Mouse (Mus musculus): ENCODE data around the gene Ephx3. TPM values are rescaled to one million over a fixed set of nuclear protein-coding genes. Genes with fewer than 3 reads are reported as not detected.

Ephx3 gene
- polyA plus RNA-seq, 1 experiment from 2014 or later: 0.10 TPM

DNA sequence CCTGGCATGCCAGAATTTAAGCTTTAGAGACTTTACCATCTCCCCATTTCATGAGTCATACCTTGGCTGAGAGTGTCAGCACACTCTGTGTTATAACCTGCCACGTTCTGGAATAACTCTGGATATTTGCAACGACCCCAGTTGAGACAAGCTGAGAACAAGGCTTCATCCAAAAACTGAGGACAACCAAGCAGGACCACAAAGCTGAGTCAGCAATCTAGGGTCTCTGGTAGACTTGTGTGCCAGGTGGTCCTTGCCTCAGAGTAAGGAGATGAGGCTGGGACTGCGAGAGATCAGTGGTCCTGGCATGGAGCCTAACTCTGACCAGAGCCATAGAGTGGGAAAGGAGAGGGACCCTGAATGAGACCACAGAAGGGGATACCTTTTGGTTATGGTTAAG, 13.6 kb upstream of the Ephx3 start:
- H3K27ac ChIP-seq: no peak overlapping the region
- H3K27me3 ChIP-seq: no peaks in the 10 kb centered on the region
- no peaks in the 10 kb centered on the region for H3K4me1 ChIP-seq (replicated peaks)
- H3K4me3 ChIP-seq: no peak overlapping the region
- no peak overlapping the region for H3K9ac ChIP-seq
- 95% methylated on average over 3 of the region's 3 CpGs for WGBS
- no peaks in the 10 kb centered on the region for H3K9me3 ChIP-seq
- no peak overlapping the region for H3K4me2 ChIP-seq
- ATAC-seq (ENCODE audit: low FRiP score): no peak
- peaks cover 97% of the 10 kb centered on the region for H3K36me3 ChIP-seq

DNA sequence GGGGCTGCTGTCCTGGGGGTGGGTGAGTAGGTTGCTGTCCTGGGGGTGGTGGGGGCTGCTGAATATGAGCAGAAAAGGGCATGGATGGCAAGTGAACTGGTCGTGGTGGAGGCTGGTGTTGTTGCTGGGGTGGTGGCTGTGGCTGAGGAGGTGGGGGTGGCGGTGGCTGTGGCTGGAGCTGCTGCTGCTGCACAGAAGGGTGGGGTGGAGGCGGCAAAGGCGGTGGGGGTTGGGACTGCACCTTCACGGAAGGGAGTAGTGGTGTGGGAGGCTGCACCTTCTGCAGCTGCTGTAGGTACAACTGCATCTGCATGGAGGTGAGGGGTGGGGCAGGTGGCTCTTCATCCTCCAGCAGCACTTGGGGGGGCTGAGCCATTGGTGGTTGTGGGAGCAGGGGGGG, 11.7 kb upstream of the Ephx3 start:
- Histone ChIP-seq H3K4me3 (no peak overlapping the region), H3K27me3 (no peaks in the 10 kb centered on the region), H3K36me3 (peaks cover 98% of the 10 kb centered on the region), H3K4me1 (replicated peaks) (no peaks in the 10 kb centered on the region), H3K9me3 (no peaks in the 10 kb centered on the region), H3K4me2 (no peak overlapping the region), H3K27ac (no peak overlapping the region), H3K9ac (no peak overlapping the region)
- 66% methylated on average over 4 of the region's 5 CpGs for WGBS
- no peak for ATAC-seq (ENCODE audit: low FRiP score)

DNA sequence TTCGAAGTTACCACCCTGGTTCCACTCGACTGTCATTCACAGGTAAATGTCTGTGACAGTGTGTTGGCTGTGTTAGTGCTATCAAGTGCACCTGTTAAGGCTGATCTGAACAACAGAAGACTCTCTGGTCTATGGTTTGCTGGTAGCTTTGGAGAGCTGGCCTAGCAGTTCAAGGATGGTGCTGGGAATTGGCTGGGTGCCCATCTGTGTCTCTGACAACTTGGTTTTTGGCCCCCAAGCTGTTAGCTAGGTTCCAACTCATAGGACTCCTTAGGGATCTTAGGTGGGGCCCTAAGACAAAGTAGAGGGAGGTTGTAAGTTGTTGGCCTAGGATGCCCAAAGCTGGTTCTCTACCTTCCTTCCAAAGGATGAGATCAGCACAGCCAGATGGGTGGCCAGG, 10.4 kb upstream of the Ephx3 start:
- no peak for ATAC-seq (ENCODE audit: low FRiP score)
- Histone ChIP-seq H3K27me3 (no peaks in the 10 kb centered on the region), H3K4me2 (no peak overlapping the region), H3K27ac (no peak overlapping the region), H3K9ac (no peak overlapping the region), H3K36me3 (peaks cover 97% of the 10 kb centered on the region), H3K4me1 (replicated peaks) (no peaks in the 10 kb centered on the region), H3K9me3 (no peaks in the 10 kb centered on the region), H3K4me3 (no peak overlapping the region)
- WGBS: 94% methylated on average over 2 of the region's 2 CpGs

DNA sequence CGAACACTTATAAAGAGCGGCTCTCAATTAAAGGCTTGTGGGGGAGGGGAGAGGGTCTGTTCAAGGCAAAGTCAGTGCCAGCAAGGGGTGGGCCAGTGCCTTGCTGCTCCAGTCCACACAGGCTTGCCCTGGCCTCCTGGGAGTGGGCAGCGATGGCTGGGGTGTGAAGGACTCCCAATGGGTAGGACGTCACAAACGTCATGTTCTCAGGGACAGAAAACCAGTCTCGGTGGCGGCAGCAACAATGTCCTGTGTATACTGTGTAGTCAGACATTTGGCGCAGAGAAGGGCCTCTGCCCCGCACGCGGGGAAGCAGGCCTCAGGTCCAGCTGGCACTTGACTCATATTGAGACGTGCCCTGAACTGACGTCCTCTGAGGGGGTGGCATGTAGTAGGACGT, 7.8 kb upstream of the Ephx3 start:
- 0 out of 2 replicates have a peak, but pooled peaks have one; percentile 33 for ATAC-seq (ENCODE audit: low FRiP score)
- H3K9ac ChIP-seq: no peak overlapping the region
- H3K4me1 ChIP-seq (replicated peaks): no peaks in the 10 kb centered on the region
- H3K36me3 ChIP-seq: peaks cover 71% of the 10 kb centered on the region
- no peaks in the 10 kb centered on the region for H3K9me3 ChIP-seq
- H3K4me3 ChIP-seq: no peak overlapping the region
- H3K27ac ChIP-seq: no peak overlapping the region
- H3K4me2 ChIP-seq: no peak overlapping the region
- no peaks in the 10 kb centered on the region for H3K27me3 ChIP-seq
- WGBS: 75% methylated on average over 14 of the region's 14 CpGs

DNA sequence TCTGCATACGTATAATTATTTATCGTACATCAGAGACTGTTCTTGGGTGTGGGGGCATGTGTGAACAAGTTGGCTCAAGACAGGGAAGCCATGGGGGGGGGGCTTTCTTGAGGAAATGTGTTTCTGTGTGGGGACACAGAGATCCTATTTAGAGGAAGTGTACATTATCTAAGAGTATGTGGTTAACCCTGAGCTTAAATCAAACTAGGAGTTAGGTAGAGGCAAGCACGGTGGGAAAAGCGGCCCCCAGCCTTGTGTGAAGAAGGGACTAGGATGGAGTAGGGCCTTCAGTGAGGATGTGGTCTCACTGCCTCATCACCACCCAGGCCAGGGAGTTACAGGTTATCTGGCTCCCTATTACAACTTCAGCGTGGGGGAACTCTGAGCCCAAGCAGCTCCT, 6.4 kb upstream of the Ephx3 start:
- no peak overlapping the region for H3K4me3 ChIP-seq
- no peak overlapping the region for H3K9ac ChIP-seq
- no peak overlapping the region for H3K4me2 ChIP-seq
- H3K27ac ChIP-seq: no peak overlapping the region
- H3K27me3 ChIP-seq: no peaks in the 10 kb centered on the region
- no peak for ATAC-seq (ENCODE audit: low FRiP score)
- H3K36me3 ChIP-seq: peaks cover 56% of the 10 kb centered on the region
- WGBS: 95% methylated on average over 5 of the region's 5 CpGs
- no peaks in the 10 kb centered on the region for H3K4me1 ChIP-seq (replicated peaks)
- H3K9me3 ChIP-seq: no peaks in the 10 kb centered on the region

DNA sequence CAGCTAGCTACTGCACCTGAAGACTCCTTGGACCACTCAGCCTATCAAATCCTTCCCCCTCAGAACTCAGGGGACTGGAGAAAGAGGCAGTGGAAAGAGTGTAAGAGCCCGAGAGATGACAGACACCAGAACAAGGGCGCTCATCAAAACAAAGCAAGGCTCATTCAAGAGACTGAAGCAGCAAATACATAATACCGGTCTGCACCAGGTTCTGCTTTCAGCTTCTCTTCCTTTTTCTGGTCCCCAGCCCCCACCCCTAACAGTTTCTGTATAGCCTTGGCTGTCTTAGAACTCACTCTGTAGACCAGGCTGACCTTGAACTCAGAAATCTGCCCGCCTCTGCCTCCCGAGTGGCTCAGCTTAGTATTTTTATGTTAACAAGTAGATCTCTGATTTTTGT, 3.7 kb upstream of the Ephx3 start:
- Histone ChIP-seq H3K4me3 (no peak overlapping the region), H3K9me3 (no peaks in the 10 kb centered on the region), H3K9ac (no peak overlapping the region), H3K36me3 (peaks cover 29% of the 10 kb centered on the region), H3K27me3 (peaks cover 26% of the 10 kb centered on the region), H3K4me2 (no peak overlapping the region), H3K4me1 (replicated peaks) (peaks cover 17% of the 10 kb centered on the region), H3K27ac (no peak overlapping the region)
- 79% methylated on average over 5 of the region's 5 CpGs for whole genome bisulfite sequencing
- no peak for ATAC-seq (ENCODE audit: low FRiP score)

DNA sequence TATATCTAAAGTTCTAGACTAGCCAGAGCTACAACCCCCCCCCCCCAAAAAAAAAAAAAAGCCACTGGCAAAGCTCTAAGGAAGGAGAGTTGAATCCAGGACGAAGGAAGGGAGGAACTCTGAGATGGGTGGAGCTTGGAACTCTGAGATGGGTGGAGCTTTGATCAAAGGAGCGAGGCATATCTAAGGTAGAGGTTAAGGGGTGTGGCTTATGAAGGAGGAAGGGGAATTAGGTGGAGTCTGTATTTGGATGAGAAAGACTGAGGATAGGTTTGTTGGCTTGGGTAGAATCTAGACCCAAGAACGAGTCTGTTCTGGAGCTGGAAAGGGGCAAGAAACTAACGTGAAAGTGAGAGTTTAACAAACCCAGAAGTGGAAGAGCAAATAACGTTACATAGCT, 501 bp upstream of the Ephx3 start:
- WGBS: 12% methylated on average over 5 of the region's 5 CpGs
- Histone ChIP-seq H3K4me3 (no peak overlapping the region), H3K4me1 (replicated peaks) (peaks cover 17% of the 10 kb centered on the region), H3K9ac (no peak overlapping the region), H3K4me2 (peak overlapping the region; percentile 76; the same call in 1 of the 2 replicates), H3K27ac (no peak overlapping the region), H3K9me3 (no peaks in the 10 kb centered on the region), H3K27me3 (peaks cover 26% of the 10 kb centered on the region), H3K36me3 (no peaks in the 10 kb centered on the region)
- no peak for ATAC-seq (ENCODE audit: low FRiP score)

DNA sequence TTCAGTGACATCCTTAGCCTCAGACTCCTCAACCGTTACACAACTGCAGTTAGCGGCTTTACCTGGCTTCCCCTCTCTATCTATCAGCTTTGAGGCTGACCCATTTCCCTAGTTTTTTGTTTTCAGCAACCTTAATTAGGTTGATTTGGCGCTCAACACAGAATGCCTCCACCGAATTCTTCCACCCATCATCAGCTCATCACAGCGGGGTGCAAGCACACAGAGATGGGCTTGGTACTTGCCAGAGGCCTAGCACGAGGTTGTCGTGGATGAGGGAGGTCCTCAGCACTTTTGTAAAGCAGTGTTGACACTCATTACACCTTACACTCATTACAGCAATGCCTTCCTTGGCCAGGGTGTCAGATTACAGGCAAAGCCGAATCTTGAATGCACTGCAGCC, 6.3 kb downstream of the Ephx3 start:
- H3K4me3 ChIP-seq: no peak overlapping the region
- 32% methylated on average over 8 of the region's 8 CpGs for WGBS
- no peak overlapping the region for H3K4me2 ChIP-seq
- no peak for ATAC-seq (ENCODE audit: low FRiP score)
- H3K4me1 ChIP-seq (replicated peaks): peaks cover 25% of the 10 kb centered on the region
- no peak overlapping the region for H3K9ac ChIP-seq
- no peaks in the 10 kb centered on the region for H3K36me3 ChIP-seq
- H3K27ac ChIP-seq: no peak overlapping the region
- no peaks in the 10 kb centered on the region for H3K9me3 ChIP-seq
- H3K27me3 ChIP-seq: peaks cover under 1% of the 10 kb centered on the region; the same call in 1 of the 2 replicates

DNA sequence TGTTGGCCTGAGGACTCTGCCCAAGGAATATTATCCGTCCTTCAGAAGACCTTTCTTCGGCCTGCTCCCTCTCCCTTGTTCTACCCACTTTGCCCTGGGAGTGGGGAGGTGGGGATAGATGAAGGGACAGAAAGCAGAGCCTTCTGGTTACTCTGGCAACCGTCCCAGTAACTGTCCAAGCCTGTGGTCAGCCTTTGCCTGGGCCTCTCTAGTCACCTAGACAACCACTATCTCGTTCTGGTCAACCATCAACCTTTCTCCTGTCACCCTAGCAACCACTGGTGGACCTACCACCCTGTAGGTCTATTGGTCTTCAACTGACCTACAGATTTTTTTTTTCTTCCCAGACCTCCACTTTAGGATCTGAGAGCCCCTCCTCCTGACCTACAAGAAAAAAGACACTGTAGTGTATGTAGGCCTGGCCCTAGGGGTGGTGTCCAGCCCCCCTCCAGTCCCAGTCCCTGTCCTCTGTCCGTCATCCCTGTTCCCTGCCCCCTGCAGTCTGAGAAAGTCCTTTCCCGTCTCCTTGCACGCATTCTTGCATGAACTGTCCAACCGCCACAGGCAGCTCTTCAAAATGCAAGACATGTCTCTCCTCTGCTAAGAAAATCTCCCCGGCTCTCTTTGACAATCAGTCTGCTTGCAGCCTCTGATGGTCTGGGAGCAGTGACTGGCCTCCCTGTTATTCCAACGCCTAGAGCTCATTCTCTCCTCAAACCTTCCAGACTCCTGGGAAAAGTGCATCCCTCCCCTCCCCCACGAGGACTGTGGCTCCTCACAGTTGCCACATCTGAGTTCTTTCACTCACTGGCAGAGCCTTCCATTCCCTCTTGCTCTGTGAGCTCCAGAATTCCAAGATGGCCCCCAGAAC, 9.5 kb downstream of the Ephx3 start:
- WGBS: 19% methylated on average over 11 of the region's 11 CpGs
- peak; percentile 78 for ATAC-seq (ENCODE audit: low FRiP score)

DNA sequence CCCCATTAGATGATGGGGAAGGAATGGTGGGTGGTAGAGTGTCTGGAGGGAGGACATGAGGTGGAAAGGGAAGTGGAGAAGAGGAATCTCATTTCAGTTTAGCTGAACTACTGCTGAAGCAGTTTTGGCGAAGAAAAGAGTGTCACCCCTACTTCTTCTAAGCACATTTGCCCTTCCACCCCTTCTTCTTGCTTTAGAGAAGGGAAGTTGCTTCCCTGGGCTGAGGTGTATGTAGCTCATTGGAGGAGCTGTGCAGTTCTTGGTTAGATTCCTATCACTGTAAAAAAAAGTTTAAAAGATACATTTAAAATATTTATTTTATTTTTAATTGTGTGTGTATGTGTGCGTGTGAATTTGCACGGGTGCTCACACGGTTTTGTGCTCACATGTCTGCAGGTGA, 12.4 kb downstream of the Ephx3 start:
- Histone ChIP-seq H3K4me2 (no peak overlapping the region), H3K27me3 (no peaks in the 10 kb centered on the region), H3K4me3 (no peak overlapping the region), H3K9me3 (no peaks in the 10 kb centered on the region), H3K36me3 (no peaks in the 10 kb centered on the region), H3K27ac (no peak overlapping the region), H3K4me1 (replicated peaks) (peaks cover 25% of the 10 kb centered on the region), H3K9ac (no peak overlapping the region)
- WGBS: 89% methylated on average over 4 of the region's 4 CpGs
- ATAC-seq (ENCODE audit: low FRiP score): no peak

More for the DNA sequence above, 9.5 kb downstream of the Ephx3 start:
- no peaks in the 10 kb centered on the region for H3K36me3 ChIP-seq
- H3K9ac ChIP-seq: no peak overlapping the region
- H3K27ac ChIP-seq: peak overlapping the region; percentile 88
- H3K4me1 ChIP-seq (replicated peaks): peaks cover 25% of the 10 kb centered on the region
- no peaks in the 10 kb centered on the region for H3K27me3 ChIP-seq
- 0 out of 2 replicates have a peak overlapping the region, but pooled peaks have one; percentile 1 for H3K4me2 ChIP-seq
- H3K4me3 ChIP-seq: no peak overlapping the region
- no peaks in the 10 kb centered on the region for H3K9me3 ChIP-seq

DNA sequence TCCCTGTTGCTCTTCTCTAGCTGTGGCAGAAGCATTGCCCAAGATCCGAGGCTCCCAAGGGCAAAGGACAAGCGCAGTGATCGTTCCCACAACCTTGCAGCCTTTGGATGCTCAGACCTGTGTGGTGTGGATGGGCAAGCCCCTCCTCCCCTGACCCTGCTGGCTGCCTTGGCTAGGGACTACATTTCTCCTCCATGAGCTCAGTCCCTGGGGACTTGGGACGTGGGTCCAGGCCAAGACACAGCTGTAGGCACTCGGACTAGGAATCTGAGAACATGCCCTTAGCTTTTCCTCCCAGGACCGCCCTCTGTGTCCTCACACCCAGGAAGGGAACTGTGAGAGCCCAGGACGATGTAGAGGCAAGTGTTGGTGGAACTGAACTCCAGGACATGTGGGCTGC, 16.2 kb downstream of the Ephx3 start:
- no peak overlapping the region for H3K27ac ChIP-seq
- H3K27me3 ChIP-seq: no peaks in the 10 kb centered on the region
- 67% methylated on average over 7 of the region's 7 CpGs for WGBS
- no peaks in the 10 kb centered on the region for H3K36me3 ChIP-seq
- no peak overlapping the region for H3K4me3 ChIP-seq
- H3K9ac ChIP-seq: no peak overlapping the region
- no peaks in the 10 kb centered on the region for H3K9me3 ChIP-seq
- no peak overlapping the region for H3K4me2 ChIP-seq
- no peak for ATAC-seq (ENCODE audit: low FRiP score)
- peaks cover under 1% of the 10 kb centered on the region; the same call in 1 of the 2 replicates for H3K4me1 ChIP-seq (replicated peaks)

DNA sequence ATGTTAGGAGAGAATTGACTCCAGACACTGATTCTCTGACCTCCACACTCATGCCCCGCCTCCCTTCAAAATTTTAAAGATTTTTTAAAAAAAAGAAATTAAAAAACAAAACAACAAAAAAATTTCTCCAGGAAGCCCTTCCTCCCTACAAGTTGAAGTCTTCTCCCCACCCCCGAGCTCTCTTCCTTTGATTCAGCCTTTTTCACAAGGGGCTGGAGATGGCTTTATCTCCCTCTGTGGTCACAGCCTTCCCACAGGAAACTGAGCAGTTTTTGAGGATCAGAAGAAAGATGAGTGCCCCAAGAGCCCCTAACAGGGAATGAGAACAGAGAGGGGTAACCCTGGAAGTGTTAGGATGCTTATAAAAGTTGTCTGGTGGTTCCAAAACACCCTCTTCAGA, 16.9 kb downstream of the Ephx3 start:
- Histone ChIP-seq H3K4me2 (no peak overlapping the region), H3K36me3 (no peaks in the 10 kb centered on the region), H3K27me3 (no peaks in the 10 kb centered on the region), H3K4me1 (replicated peaks) (no peaks in the 10 kb centered on the region), H3K27ac (no peak overlapping the region), H3K9me3 (no peaks in the 10 kb centered on the region), H3K9ac (no peak overlapping the region), H3K4me3 (no peak overlapping the region)
- no peak for ATAC-seq (ENCODE audit: low FRiP score)
- 81% methylated on average over 2 of the region's 2 CpGs for WGBS

Data from hindbrain, embryonic 13.5 days (tissue).